In genomic region chr5:96221298-96221697, GRCm38 (mm10) we compare ENCODE assay signal across 14 mouse cellular contexts. TPM values are rescaled to one million over a fixed set of nuclear protein-coding genes. Genes with fewer than 3 reads are reported as not detected.
DNase-seq lines count a peak whose midpoint lies in the region; ATAC-seq and TF ChIP-seq lines count a peak whose summit lies in the region.
"Had no signal": no experiment of that assay in that cellular context is flagged by ENCODE, and none has a peak within 500 bp of the region (broad histone marks: within the 10 kb centered on the region; RNA-seq: fewer than 3 reads in every experiment).

No protein-coding gene starts in this region.

- no peak overlapping the region for H3K9ac ChIP-seq in heart, embryonic 16.5 days (ENCODE audit: low read length)
- H3K9ac ChIP-seq in heart, embryonic 12.5 days: no peak overlapping the region
- no peak overlapping the region for H3K9ac ChIP-seq in midbrain, embryonic 11.5 days (ENCODE audit: low read length)
- H3K9ac ChIP-seq: embryonic facial prominence, embryonic 12.5 days; forebrain, embryonic 13.5 days; limb, embryonic 12.5 days had no signal

- DNase-seq in B cell, adult 2 months: peak; percentile 13 to 19
- no peak for DNase-seq in adrenal gland, postnatal 36 days
- DNase-seq in urinary bladder, adult 18-20 months (ENCODE audit: low spot score in 2 of 2): no peak
- no peak for DNase-seq in midbrain, embryonic 11.5 days (ENCODE audit: low spot score, missing footprints)
- DNase-seq: gastrocnemius, postnatal 25 days; right cerebral cortex, adult 18-20 months had no signal

- ATAC-seq in heart, embryonic 16.5 days (replicated peaks; ENCODE audit: extremely low read depth, insufficient read depth, low FRiP score): 0 out of 2 replicates have a peak, but pooled peaks have one; percentile 28
- no peak for ATAC-seq in heart, embryonic 12.5 days (ENCODE audit: insufficient number of reproducible peaks, low FRiP score)
- no peak for ATAC-seq in midbrain, embryonic 11.5 days (ENCODE audit: low FRiP score)
- ATAC-seq: activated CD4-positive, CD25-positive, alpha-beta regulatory T cell, adult 4 months; forebrain, embryonic 13.5 days had no signal

- 74% methylated on average over 1 of the region's 1 CpGs for WGBS in heart, embryonic 16.5 days
- WGBS in heart, embryonic 12.5 days: 81% methylated on average over 1 of the region's 1 CpGs
- 88% methylated on average over 1 of the region's 1 CpGs for WGBS in midbrain, embryonic 11.5 days

- H3K4me3 ChIP-seq in heart, embryonic 16.5 days (ENCODE audit: low read length): no peak overlapping the region
- H3K4me3 ChIP-seq in heart, embryonic 12.5 days: no peak overlapping the region
- H3K4me3 ChIP-seq in embryonic fibroblast, embryonic 13.5 days (ENCODE audit: insufficient read depth, low read length): no peak overlapping the region
- peak overlapping the region; percentile 62 for H3K4me3 ChIP-seq in megakaryocyte, embryonic 14.5 days (replicated peaks)
- H3K4me3 ChIP-seq in midbrain, embryonic 11.5 days (ENCODE audit: low read depth, low read length): no peak overlapping the region
- H3K4me3 ChIP-seq: embryonic facial prominence, embryonic 12.5 days; forebrain, embryonic 13.5 days; limb, embryonic 12.5 days had no signal

- H3K9me3 ChIP-seq in heart, embryonic 16.5 days (replicated peaks; ENCODE audit: control insufficient read depth, low read length): no peaks in the 10 kb centered on the region
- H3K9me3 ChIP-seq in heart, embryonic 12.5 days (replicated peaks): no peaks in the 10 kb centered on the region
- H3K9me3 ChIP-seq in megakaryocyte, embryonic 14.5 days: no peaks in the 10 kb centered on the region
- no peaks in the 10 kb centered on the region for H3K9me3 ChIP-seq in midbrain, embryonic 11.5 days (ENCODE audit: control insufficient read depth, low read length)
- H3K9me3 ChIP-seq: embryonic facial prominence, embryonic 12.5 days; forebrain, embryonic 13.5 days; limb, embryonic 12.5 days had no signal

- no peak overlapping the region for H3K4me2 ChIP-seq in heart, embryonic 16.5 days (ENCODE audit: low read depth, low read length)
- H3K4me2 ChIP-seq in heart, embryonic 12.5 days: no peak overlapping the region
- H3K4me2 ChIP-seq in midbrain, embryonic 11.5 days: no peak overlapping the region
- H3K4me2 ChIP-seq: embryonic facial prominence, embryonic 12.5 days; forebrain, embryonic 13.5 days; limb, embryonic 12.5 days had no signal

- no peak for TF ChIP-seq POLR2A in embryonic fibroblast, embryonic 13.5 days (IDR thresholded peaks at IDR 0.05; ENCODE audit: low read depth, low read length)

- peaks cover 11% of the 10 kb centered on the region for H3K36me3 ChIP-seq in heart, embryonic 16.5 days (ENCODE audit: control insufficient read depth, insufficient read depth)
- peaks cover 13% of the 10 kb centered on the region for H3K36me3 ChIP-seq in heart, embryonic 12.5 days
- H3K36me3 ChIP-seq in megakaryocyte, embryonic 14.5 days (replicated peaks; ENCODE audit: low read length): peaks cover 19% of the 10 kb centered on the region
- H3K36me3 ChIP-seq in midbrain, embryonic 11.5 days (ENCODE audit: control insufficient read depth, insufficient read depth, low read length): no peaks in the 10 kb centered on the region

- peaks cover 11% of the 10 kb centered on the region for H3K4me1 ChIP-seq in heart, embryonic 16.5 days (ENCODE audit: control insufficient read depth, insufficient read depth, low read length)
- peaks cover 15% of the 10 kb centered on the region for H3K4me1 ChIP-seq in heart, embryonic 12.5 days (replicated peaks)
- H3K4me1 ChIP-seq in embryonic fibroblast, embryonic 13.5 days (ENCODE audit: control insufficient read depth, insufficient read depth, low read length): peaks cover 12% of the 10 kb centered on the region
- H3K4me1 ChIP-seq in megakaryocyte, embryonic 14.5 days: peaks cover 47% of the 10 kb centered on the region
- no peaks in the 10 kb centered on the region for H3K4me1 ChIP-seq in midbrain, embryonic 11.5 days (ENCODE audit: control insufficient read depth, insufficient read depth, low read length)
- H3K4me1 ChIP-seq: embryonic facial prominence, embryonic 12.5 days; forebrain, embryonic 13.5 days; limb, embryonic 12.5 days had no signal

- H3K27ac ChIP-seq in heart, embryonic 16.5 days (ENCODE audit: low read length): no peak overlapping the region
- H3K27ac ChIP-seq in heart, embryonic 12.5 days (ENCODE audit: poor library complexity, severe bottlenecking): no peak overlapping the region
- peak overlapping the region; percentile 29; the same call in 1 of the 2 replicates for H3K27ac ChIP-seq in embryonic fibroblast, embryonic 13.5 days (ENCODE audit: insufficient read depth, low read length)
- H3K27ac ChIP-seq in midbrain, embryonic 11.5 days (ENCODE audit: low read depth, low read length): no peak overlapping the region
- H3K27ac ChIP-seq: embryonic facial prominence, embryonic 12.5 days; forebrain, embryonic 13.5 days; limb, embryonic 12.5 days had no signal

- no peaks in the 10 kb centered on the region for H3K27me3 ChIP-seq in heart, embryonic 16.5 days (ENCODE audit: control insufficient read depth, insufficient read depth, low read length)
- no peaks in the 10 kb centered on the region for H3K27me3 ChIP-seq in heart, embryonic 12.5 days (replicated peaks)
- H3K27me3 ChIP-seq in megakaryocyte, embryonic 14.5 days (replicated peaks): no peaks in the 10 kb centered on the region
- no peaks in the 10 kb centered on the region for H3K27me3 ChIP-seq in midbrain, embryonic 11.5 days (ENCODE audit: control insufficient read depth, insufficient read depth, low read length)
- H3K27me3 ChIP-seq: embryonic facial prominence, embryonic 12.5 days; forebrain, embryonic 13.5 days; limb, embryonic 12.5 days had no signal

- no peak for TF ChIP-seq CTCF in embryonic fibroblast, embryonic 13.5 days (IDR thresholded peaks at IDR 0.05; ENCODE audit: borderline replicate concordance, insufficient read depth, low read length)

RNA-seq across cellular contexts. Expression of gene Mrpl1, which starts 12.0 kb away (rescaled TPM):
- polyA plus RNA-seq in heart, embryonic 16.5 days (2015; fragmentation: Nextera tagmentation; extraction: Ambion mirVana): 20.9 and 23.5 TPM in 2 replicates
- 25.0 and 26.4 TPM in 2 replicates for polyA plus RNA-seq in heart, embryonic 12.5 days (2016; fragmentation: Nextera tagmentation; extraction: Ambion mirVana)
- 14.4 TPM in 2 replicates for polyA plus RNA-seq in embryonic fibroblast, embryonic 13.5 days (2011; ENCODE audit: insufficient read length, low read depth, missing spikeins)
- 1.1 TPM in 1 of 2 replicates, not detected in the other for polyA plus RNA-seq in megakaryocyte, embryonic 14.5 days (2012; ENCODE audit: insufficient read depth, low replicate concordance)
- total RNA-seq in adrenal gland, postnatal 36 days (2021): 10 to 100 TPM; 21.1 to 22.8 TPM
- 22.4 and 26.3 TPM in 2 replicates for polyA plus RNA-seq in midbrain, embryonic 11.5 days (2014; fragmentation: Nextera tagmentation; extraction: Ambion mirVana)

RNA-seq across cellular contexts. Expression of gene Cnot6l, which starts 57.3 kb away (rescaled TPM):
- 14.6 and 17.2 TPM in 2 replicates for polyA plus RNA-seq in heart, embryonic 16.5 days (2015; fragmentation: Nextera tagmentation; extraction: Ambion mirVana)
- 16.8 and 17.6 TPM in 2 replicates for polyA plus RNA-seq in heart, embryonic 12.5 days (2016; fragmentation: Nextera tagmentation; extraction: Ambion mirVana)
- polyA plus RNA-seq in embryonic fibroblast, embryonic 13.5 days (2011; ENCODE audit: insufficient read length, low read depth, missing spikeins): 54.9 and 65.6 TPM in 2 replicates
- 0.35 and 1.6 TPM in 2 replicates for polyA plus RNA-seq in megakaryocyte, embryonic 14.5 days (2012; ENCODE audit: insufficient read depth, low replicate concordance)
- 100 to 1,000 TPM in 1 of 2 experiments, 10 to 100 TPM in 1; 80.4 to 106 TPM for total RNA-seq in adrenal gland, postnatal 36 days (2021)
- polyA plus RNA-seq in midbrain, embryonic 11.5 days (2014; fragmentation: Nextera tagmentation; extraction: Ambion mirVana): 9.1 and 10.6 TPM in 2 replicates

Comparison
In these comparisons a context has a peak if more than half of its experiments do, and no peak if none do; other contexts are left out.
1. DNase-seq: peak in B cell, adult 2 months (2 of 2); none in adrenal gland, postnatal 36 days (0 of 2), urinary bladder, adult 18-20 months (0 of 2) and midbrain, embryonic 11.5 days (single experiment).